Mouse (Mus musculus): ENCODE data around the gene Arvcf.

GRCm38 (mm10) chr16:18386451-18386850 lies 38.5 kb downstream of the Arvcf start:
- TF ChIP-seq CTCF (IDR thresholded peaks at IDR 0.05; ENCODE audit: low read depth) (no peak), EP300 (IDR thresholded peaks at IDR 0.05; ENCODE audit: low read depth) (no peak)
